Mouse (Mus musculus): ENCODE measurements around the gene Fry. TPM values are rescaled to one million over a fixed set of nuclear protein-coding genes. Genes with fewer than 3 reads are reported as not detected.
A peak's percentile ranks its signal among the peaks of the same experiment; 100 is the strongest.

The Fry gene
- polyA plus RNA-seq, 1 experiment from 2014 or later: 35.4 TPM

DNA sequence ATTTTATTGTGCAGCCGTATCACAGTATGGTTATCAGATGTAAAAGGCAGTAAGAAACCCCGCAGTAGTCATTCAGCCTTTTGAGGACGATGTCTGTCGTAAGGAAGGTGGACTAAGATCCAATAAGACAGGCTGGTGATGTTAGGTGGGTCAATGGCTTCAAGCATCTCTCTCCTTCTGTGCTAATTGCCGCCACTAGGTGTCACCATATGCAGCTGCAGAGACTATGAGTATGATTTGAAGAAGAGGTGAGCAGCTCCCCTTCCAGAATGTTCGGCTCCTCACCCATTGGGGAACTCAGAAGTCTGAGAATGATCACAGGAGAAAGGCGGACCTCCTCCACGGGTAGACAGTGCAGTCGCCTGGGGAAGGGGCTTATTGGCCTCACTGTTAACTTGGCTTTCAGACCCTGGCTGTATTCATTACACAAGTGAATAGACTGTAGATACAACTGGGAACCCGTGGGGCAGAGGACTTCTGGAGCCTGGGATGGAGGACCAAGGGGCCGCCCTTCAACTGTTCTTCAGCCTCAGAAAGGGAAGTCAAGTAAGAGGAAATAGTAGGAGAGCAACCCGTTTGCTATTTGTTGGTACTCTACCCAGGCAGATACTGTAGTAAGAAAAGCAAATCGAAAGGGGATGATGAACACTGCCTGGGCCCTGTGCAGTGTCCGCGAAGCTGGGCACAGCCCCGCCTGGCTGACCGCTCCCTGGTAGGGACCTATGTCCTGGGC lies 114.9 kb downstream of the Fry start:
- no peaks in the 10 kb centered on the region for H3K27me3 ChIP-seq
- peaks cover 5% of the 10 kb centered on the region; the same call in 1 of the 2 replicates for H3K4me1 ChIP-seq (replicated peaks)
- H3K36me3 ChIP-seq: no peaks in the 10 kb centered on the region
- no peaks in the 10 kb centered on the region for H3K9me3 ChIP-seq
- no peak overlapping the region for H3K4me3 ChIP-seq (replicated peaks)
- no peak overlapping the region for H3K9ac ChIP-seq (replicated peaks)
- no peak overlapping the region for H3K27ac ChIP-seq
- 0 out of 2 replicates have a peak overlapping the region, but pooled peaks have one; percentile 14 for H3K4me2 ChIP-seq (replicated peaks)
- 59% methylated on average over 17 of the region's 17 CpGs for WGBS
- ATAC-seq: peak; percentile 82

DNA sequence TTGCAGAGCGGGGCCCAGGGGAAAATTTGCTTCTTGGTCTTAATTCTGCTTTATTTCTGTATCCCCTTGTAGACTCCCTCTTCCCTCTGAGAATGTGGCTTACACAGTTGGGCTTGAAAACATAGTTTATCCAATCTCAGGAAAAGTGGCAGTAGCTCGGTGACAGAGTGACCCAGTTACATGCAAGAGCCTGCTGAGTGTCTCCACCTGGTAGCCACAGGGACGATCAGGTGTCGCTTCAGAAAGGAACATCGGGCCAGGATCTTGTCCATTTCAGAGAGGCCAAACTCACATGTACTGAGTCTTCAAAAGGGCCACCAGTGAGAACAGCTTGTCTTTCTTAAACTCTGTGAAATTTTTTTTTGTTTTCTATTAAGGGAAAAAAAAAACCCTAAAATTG lies 117.5 kb downstream of the Fry start:
- ATAC-seq: no peak
- no peak overlapping the region for H3K27ac ChIP-seq
- 95% methylated on average over 5 of the region's 5 CpGs for WGBS

DNA sequence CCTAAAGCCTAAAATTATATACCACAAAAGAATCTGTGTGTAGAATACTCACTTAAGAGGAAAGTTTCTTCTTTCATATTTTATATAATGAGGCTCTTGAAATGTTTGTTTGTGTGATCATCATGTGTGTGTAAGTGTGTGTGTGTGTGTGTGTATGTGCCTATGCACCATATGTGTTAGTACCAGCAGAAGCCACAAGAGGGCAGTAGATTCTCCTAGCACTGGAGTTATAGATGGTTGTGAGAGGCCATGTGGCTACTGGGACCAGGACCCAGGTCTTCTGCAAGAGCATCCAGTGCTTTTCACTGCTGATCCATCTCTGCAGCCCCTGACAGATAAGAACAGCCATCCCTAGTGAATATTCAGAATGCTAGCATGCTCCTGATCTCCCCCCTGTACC lies 118.2 kb downstream of the Fry start:
- Histone ChIP-seq H3K9me3 (no peaks in the 10 kb centered on the region), H3K36me3 (no peaks in the 10 kb centered on the region), H3K4me3 (replicated peaks) (no peak overlapping the region), H3K4me2 (replicated peaks) (no peak overlapping the region), H3K4me1 (replicated peaks) (peaks cover 5% of the 10 kb centered on the region; the same call in 1 of the 2 replicates), H3K9ac (replicated peaks) (no peak overlapping the region), H3K27ac (no peak overlapping the region), H3K27me3 (no peaks in the 10 kb centered on the region)
- ATAC-seq: no peak

More for the DNA sequence above, 117.5 kb downstream of the Fry start:
- no peak overlapping the region for H3K4me3 ChIP-seq (replicated peaks)
- H3K4me2 ChIP-seq (replicated peaks): no peak overlapping the region
- H3K27me3 ChIP-seq: no peaks in the 10 kb centered on the region
- peaks cover 5% of the 10 kb centered on the region; the same call in 1 of the 2 replicates for H3K4me1 ChIP-seq (replicated peaks)
- H3K36me3 ChIP-seq: no peaks in the 10 kb centered on the region
- H3K9ac ChIP-seq (replicated peaks): no peak overlapping the region
- H3K9me3 ChIP-seq: no peaks in the 10 kb centered on the region

DNA sequence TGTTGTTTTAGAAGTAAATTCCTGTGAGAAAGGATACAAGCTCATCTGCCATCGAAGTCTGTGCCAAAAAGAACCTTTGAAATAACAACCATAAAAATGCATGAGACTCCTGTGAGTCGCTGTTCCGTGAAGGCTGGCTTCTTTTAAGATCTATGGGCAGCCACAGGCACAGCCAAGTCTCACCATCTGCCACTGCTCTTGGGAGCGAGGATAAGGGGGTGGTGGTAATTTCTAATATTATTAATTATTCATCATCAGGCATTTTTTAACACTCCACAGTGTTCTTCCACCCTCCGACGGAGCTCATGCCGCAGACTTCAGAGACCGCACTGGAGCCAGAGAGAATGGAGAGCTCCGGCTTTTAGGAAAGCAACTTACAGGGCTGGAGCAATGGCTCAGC lies 123.2 kb downstream of the Fry start:
- Histone ChIP-seq H3K4me2 (replicated peaks) (no peak overlapping the region), H3K4me3 (replicated peaks) (no peak overlapping the region), H3K9ac (replicated peaks) (no peak overlapping the region), H3K4me1 (replicated peaks) (no peaks in the 10 kb centered on the region), H3K27me3 (no peaks in the 10 kb centered on the region), H3K9me3 (no peaks in the 10 kb centered on the region), H3K36me3 (no peaks in the 10 kb centered on the region), H3K27ac (no peak overlapping the region)
- WGBS: 74% methylated on average over 9 of the region's 9 CpGs
- peak; percentile 27; the same call in 1 of the 2 replicates for ATAC-seq

DNA sequence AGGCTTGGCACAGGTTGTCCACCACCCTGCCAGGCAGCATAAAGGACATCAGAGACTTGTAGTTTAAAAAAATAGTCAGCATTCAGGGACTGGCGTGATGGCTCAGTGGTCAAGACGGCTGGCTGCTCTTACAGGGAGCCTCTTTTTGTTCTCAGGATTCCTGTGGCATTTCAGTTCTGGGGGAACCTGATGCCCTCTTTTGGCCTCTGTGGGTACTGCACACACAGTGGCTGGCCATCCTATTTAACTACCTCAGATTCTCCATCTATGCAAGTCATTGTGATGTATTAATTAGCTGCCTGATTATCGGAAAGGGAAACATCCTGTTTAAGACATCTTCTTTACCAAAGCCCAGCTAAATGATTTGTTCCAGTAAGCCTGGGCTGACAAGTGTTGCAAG lies 128.3 kb downstream of the Fry start:
- Histone ChIP-seq H3K36me3 (no peaks in the 10 kb centered on the region), H3K27me3 (no peaks in the 10 kb centered on the region), H3K4me1 (replicated peaks) (no peaks in the 10 kb centered on the region), H3K27ac (no peak overlapping the region), H3K9ac (replicated peaks) (no peak overlapping the region), H3K9me3 (no peaks in the 10 kb centered on the region), H3K4me2 (replicated peaks) (no peak overlapping the region), H3K4me3 (replicated peaks) (no peak overlapping the region)
- WGBS: 69% methylated on average over 3 of the region's 3 CpGs
- ATAC-seq: no peak

DNA sequence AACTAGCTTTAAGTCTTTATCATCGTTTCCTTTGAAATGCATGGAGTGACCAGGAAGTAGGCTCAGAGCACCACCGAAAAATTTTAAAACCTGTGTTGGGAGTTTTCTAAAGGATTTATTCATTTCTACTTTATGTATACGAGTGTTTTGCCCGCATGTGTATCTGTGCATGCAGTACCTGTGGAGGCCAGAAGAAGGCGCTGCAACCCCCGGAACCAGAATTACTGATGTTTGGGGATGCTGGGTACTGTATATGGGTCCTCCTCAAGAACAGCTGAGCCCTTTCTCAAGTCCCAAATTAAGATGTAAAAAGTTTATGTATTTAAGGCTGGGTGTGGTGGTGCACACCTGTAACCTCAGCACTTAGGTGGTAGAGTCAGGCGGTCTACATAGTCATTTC lies 139.3 kb downstream of the Fry start:
- Histone ChIP-seq H3K4me2 (replicated peaks) (no peak overlapping the region), H3K27ac (no peak overlapping the region), H3K4me3 (replicated peaks) (no peak overlapping the region), H3K9ac (replicated peaks) (no peak overlapping the region), H3K27me3 (no peaks in the 10 kb centered on the region), H3K9me3 (no peaks in the 10 kb centered on the region), H3K36me3 (no peaks in the 10 kb centered on the region), H3K4me1 (replicated peaks) (peaks cover 29% of the 10 kb centered on the region)
- no peak for ATAC-seq
- 89% methylated on average over 7 of the region's 7 CpGs for WGBS

DNA sequence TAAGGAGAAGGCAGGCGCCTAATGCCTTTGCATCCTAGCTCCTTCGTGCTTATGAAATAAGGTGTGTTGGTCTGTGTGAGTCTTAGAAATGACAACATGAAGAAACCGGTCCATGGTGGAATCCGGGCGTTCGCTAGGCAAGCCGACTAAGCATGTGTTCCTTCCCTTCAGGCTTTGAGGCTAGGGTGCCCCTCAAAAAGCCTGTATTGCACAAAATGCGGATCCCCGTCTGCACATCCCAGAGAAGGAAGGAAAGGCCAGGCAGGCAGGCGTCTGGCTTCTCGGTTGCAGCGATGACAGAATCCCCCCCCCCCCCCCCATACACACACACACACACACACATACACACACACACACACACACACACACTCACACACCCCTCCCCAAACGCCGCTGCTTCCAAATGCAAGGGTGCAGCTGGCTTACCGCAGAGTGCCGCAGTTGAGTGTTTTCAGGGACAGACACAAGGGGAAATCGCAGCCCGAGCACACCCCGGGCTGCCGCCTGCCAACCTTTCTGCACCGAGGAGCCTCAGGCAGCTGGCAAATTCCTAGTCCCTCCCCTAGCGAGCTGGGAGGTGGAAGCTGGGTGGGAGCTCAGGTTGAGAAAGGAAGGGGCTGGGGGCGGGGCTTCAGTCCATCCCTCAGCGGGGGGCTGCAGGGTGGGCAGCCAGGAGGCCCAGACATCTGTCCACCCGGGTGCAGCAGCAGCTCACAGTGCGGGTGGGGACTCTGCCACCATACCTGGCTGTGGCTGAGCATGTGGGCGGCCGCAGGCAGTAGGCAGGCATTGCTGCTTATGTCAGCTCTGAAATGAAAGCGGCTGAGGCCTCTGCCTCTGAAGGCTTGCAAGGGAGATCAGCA lies 141.0 kb downstream of the Fry start:
- Histone ChIP-seq H3K4me1 (replicated peaks) (peaks cover 39% of the 10 kb centered on the region), H3K4me3 (replicated peaks) (peak overlapping the region; percentile 49), H3K36me3 (no peaks in the 10 kb centered on the region), H3K27ac (peak overlapping the region; percentile 91), H3K9ac (replicated peaks) (peak overlapping the region; percentile 82), H3K27me3 (no peaks in the 10 kb centered on the region), H3K9me3 (no peaks in the 10 kb centered on the region), H3K4me2 (replicated peaks) (peak overlapping the region; percentile 70)
- peak; percentile 93 for ATAC-seq
- WGBS: 1% methylated on average over 24 of the region's 29 CpGs

DNA sequence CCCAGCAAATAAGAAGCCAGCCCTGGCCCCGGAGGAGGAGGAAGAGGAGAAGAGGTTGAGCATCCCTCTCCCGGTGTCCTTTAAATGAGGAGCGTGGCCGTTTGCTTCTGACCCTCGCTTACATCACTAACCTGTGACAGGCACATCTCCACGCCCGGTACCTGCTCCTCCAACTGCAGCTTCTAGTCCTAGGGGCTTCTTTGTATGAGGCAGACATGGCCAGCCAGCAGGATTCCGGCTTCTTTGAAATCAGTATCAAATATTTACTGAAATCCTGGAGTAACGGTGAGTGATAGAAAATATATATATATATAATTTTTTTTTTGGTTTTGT lies 141.6 kb downstream of the Fry start:
- peak overlapping the region; percentile 91 for H3K27ac ChIP-seq
- ATAC-seq: no peak; the same call in 1 of the 2 replicates

DNA sequence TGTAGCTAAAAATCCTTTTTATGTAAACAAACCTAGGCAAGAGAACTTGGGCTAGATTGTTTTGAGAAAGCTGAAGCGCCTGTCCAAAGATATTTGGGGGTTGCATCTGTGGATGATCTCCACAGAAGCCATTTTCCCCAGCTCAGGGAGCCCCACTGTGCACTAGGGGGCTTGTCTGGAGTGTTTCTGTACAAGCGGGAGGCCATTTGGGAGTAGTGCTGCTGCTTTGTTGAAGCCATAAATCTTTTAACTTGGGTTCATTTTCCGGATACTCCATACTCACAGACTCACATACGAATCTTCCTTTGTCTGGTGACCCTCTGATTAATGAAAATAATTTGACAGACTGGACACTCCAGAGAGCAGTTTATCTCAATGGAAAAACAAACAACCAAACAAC lies 142.9 kb downstream of the Fry start:
- H3K27me3 ChIP-seq: no peaks in the 10 kb centered on the region
- H3K36me3 ChIP-seq: no peaks in the 10 kb centered on the region
- H3K4me3 ChIP-seq (replicated peaks): peak overlapping the region; percentile 49
- H3K27ac ChIP-seq: no peak overlapping the region
- H3K4me1 ChIP-seq (replicated peaks): peaks cover 49% of the 10 kb centered on the region
- H3K4me2 ChIP-seq (replicated peaks): peak overlapping the region; percentile 70
- ATAC-seq: no peak
- H3K9ac ChIP-seq (replicated peaks): peak overlapping the region; percentile 82
- no peaks in the 10 kb centered on the region for H3K9me3 ChIP-seq
- 59% methylated on average over 4 of the region's 4 CpGs for WGBS

More for the DNA sequence above, 141.6 kb downstream of the Fry start:
- peaks cover 43% of the 10 kb centered on the region for H3K4me1 ChIP-seq (replicated peaks)
- no peaks in the 10 kb centered on the region for H3K36me3 ChIP-seq
- H3K9me3 ChIP-seq: no peaks in the 10 kb centered on the region
- peak overlapping the region; percentile 82 for H3K9ac ChIP-seq (replicated peaks)
- 27% methylated on average over 9 of the region's 9 CpGs for WGBS
- peak overlapping the region; percentile 70 for H3K4me2 ChIP-seq (replicated peaks)
- H3K4me3 ChIP-seq (replicated peaks): peak overlapping the region; percentile 49
- H3K27me3 ChIP-seq: no peaks in the 10 kb centered on the region

DNA sequence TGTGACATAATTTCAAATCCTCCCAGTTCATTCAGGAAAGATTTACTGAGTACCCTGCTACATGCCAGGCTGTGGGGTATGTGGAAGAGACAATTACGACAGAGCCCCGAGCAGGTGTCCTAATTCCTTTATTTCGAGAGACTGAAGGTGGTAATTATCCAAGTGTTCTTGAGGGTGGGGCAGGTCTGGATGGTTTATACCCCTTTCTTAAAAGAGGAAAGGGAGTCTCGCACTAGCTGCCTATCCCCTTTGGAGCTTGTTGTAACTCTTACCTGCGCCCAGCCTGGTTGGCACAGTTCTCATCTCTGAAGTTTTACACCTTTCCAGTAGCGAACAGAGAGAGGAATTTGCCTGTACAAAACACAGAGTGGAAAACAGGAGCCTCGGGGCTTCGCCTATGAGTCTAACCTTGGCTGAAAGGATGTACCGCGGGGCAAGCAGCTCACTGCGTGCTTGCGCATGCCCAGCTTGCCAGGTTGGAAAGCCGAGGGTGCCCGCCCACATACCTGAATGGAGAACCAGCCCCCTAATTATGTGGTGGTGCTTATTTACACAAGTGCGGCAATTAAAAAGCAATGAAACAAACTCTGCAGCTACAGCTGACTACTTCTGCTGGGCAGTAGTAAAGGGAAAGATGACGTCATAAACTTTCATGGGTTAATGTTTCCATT lies 143.7 kb downstream of the Fry start:
- no peak for ATAC-seq
- peak overlapping the region; percentile 82 for H3K9ac ChIP-seq (replicated peaks)
- H3K36me3 ChIP-seq: no peaks in the 10 kb centered on the region
- H3K4me1 ChIP-seq (replicated peaks): peaks cover 49% of the 10 kb centered on the region
- peak overlapping the region; percentile 49 for H3K4me3 ChIP-seq (replicated peaks)
- H3K27me3 ChIP-seq: no peaks in the 10 kb centered on the region
- no peaks in the 10 kb centered on the region for H3K9me3 ChIP-seq
- 88% methylated on average over 16 of the region's 16 CpGs for WGBS
- H3K4me2 ChIP-seq (replicated peaks): peak overlapping the region; percentile 70
- H3K27ac ChIP-seq: no peak overlapping the region

DNA sequence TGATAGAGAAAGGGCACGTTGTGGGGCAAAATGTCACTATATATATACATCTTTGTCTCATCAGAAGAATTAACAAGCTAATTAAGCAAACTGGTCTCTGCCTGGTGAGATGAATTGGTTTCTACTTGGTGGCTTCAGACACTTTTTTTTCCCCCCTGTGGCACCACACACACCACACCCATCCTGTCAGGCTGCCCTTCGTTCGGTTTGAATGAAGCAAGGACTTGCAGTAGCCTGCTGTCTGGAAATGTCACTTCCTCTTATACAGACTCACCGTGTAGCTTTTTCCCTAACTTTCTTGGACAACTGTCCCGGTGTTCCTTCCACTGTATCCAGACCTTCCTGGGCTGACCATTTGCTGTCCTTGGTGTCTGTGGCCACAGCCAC lies 144.3 kb downstream of the Fry start:
- Histone ChIP-seq H3K4me3 (replicated peaks) (no peak overlapping the region), H3K27me3 (no peaks in the 10 kb centered on the region), H3K9me3 (no peaks in the 10 kb centered on the region), H3K36me3 (no peaks in the 10 kb centered on the region), H3K4me2 (replicated peaks) (peak overlapping the region; percentile 70), H3K4me1 (replicated peaks) (peaks cover 49% of the 10 kb centered on the region), H3K9ac (replicated peaks) (no peak overlapping the region), H3K27ac (no peak overlapping the region)
- ATAC-seq: no peak
- 80% methylated on average over 5 of the region's 5 CpGs for WGBS

DNA sequence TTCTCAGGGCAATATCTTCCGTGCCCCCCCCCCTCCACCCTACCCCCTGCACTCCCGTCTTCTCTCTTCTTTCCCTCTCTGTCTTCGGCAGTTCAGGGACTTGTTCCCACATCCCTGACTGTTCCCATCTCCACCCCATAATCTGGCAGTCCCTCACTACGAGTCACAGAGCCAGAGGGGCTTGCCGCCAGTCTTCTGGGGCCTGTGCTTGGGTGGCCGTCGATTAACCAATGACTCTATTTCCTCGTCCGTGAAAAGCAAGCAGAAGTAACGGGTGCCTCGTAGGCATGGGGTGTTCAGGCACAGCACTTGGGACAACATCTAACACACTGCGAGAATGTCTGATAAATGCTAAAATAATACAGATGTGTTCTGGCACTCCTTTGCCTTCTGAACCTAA lies 144.7 kb downstream of the Fry start:
- Histone ChIP-seq H3K4me1 (replicated peaks) (peaks cover 46% of the 10 kb centered on the region), H3K9ac (replicated peaks) (no peak overlapping the region), H3K36me3 (no peaks in the 10 kb centered on the region), H3K27ac (no peak overlapping the region), H3K4me3 (replicated peaks) (no peak overlapping the region), H3K4me2 (replicated peaks) (peak overlapping the region; percentile 70), H3K9me3 (peaks cover under 1% of the 10 kb centered on the region; the same call in 1 of the 2 replicates), H3K27me3 (no peaks in the 10 kb centered on the region)
- ATAC-seq: no peak
- WGBS: 82% methylated on average over 12 of the region's 12 CpGs
